In genomic region chr2:84051883-84052331, GRCm38 (mm10) we compare ENCODE assay signal across 14 mouse cellular contexts.
DNase-seq lines count a peak whose midpoint lies in the region; ATAC-seq and TF ChIP-seq lines count a peak whose summit lies in the region.
"Had no signal": no experiment of that assay in that cellular context is flagged by ENCODE, and none has a peak within 500 bp of the region (broad histone marks: within the 10 kb centered on the region; RNA-seq: fewer than 3 reads in every experiment).

No protein-coding gene starts in this region.

- peak overlapping the region; percentile 60 for H3K27ac ChIP-seq in lung, embryonic 14.5 days (ENCODE audit: low read depth)
- H3K27ac ChIP-seq in bone marrow, adult 2 months (ENCODE audit: control insufficient read depth, insufficient read depth, low read depth, low read length, poor library complexity), result peak overlapping the region; percentile 65; the same call in 1 of the 2 replicates
- H3K27ac ChIP-seq in hindbrain, embryonic 11.5 days (ENCODE audit: low read depth, low read length), result no peak overlapping the region
- H3K27ac ChIP-seq: hindbrain, embryonic 15.5 days; midbrain, embryonic 10.5 days had no signal

- H3K9me3 ChIP-seq in lung, embryonic 14.5 days (ENCODE audit: low read depth, low read length), result no peaks in the 10 kb centered on the region
- H3K9me3 ChIP-seq in hindbrain, embryonic 11.5 days (ENCODE audit: control insufficient read depth, low read length), result no peaks in the 10 kb centered on the region
- H3K9me3 ChIP-seq: hindbrain, embryonic 15.5 days; midbrain, embryonic 10.5 days had no signal

- H3K4me1 ChIP-seq in lung, embryonic 14.5 days (ENCODE audit: insufficient read depth), result no peaks in the 10 kb centered on the region
- no peaks in the 10 kb centered on the region; the same call in 1 of the 2 replicates for H3K4me1 ChIP-seq in bone marrow, adult 2 months (ENCODE audit: control insufficient read depth, insufficient read depth, low read length)
- no peaks in the 10 kb centered on the region for H3K4me1 ChIP-seq in hindbrain, embryonic 11.5 days (replicated peaks; ENCODE audit: control insufficient read depth, insufficient read depth, low read length)
- H3K4me1 ChIP-seq: hindbrain, embryonic 15.5 days; midbrain, embryonic 10.5 days had no signal

- ATAC-seq in lung, embryonic 14.5 days (ENCODE audit: insufficient read depth), result peak; percentile 56; the same call in 1 of the 2 replicates
- peak; percentile 39 for ATAC-seq in megakaryocyte, adult 5-6 weeks (ENCODE audit: poor library complexity, severe bottlenecking)
- ATAC-seq in hindbrain, embryonic 11.5 days (ENCODE audit: low FRiP score), result no peak; the same call in 1 of the 2 replicates
- ATAC-seq: forebrain, postnatal 0 days had no signal

- H3K9ac ChIP-seq in lung, embryonic 14.5 days, result no peak overlapping the region
- H3K9ac ChIP-seq in hindbrain, embryonic 11.5 days (ENCODE audit: low read depth, low read length), result no peak overlapping the region
- H3K9ac ChIP-seq: forebrain, postnatal 0 days; hindbrain, embryonic 15.5 days had no signal

- 0 out of 2 replicates have a peak overlapping the region, but pooled peaks have one; percentile 12 for H3K4me2 ChIP-seq in lung, embryonic 14.5 days
- H3K4me2 ChIP-seq in hindbrain, embryonic 11.5 days (replicated peaks; ENCODE audit: low read depth, low read length), result no peak overlapping the region
- H3K4me2 ChIP-seq: hindbrain, embryonic 15.5 days had no signal

- DNase-seq in lung, embryonic 14.5 days, result no peak
- DNase-seq in lung, postnatal 4 days, result no peak
- peak; percentile 35 for DNase-seq in embryo, embryonic 10.5 days (ENCODE audit: low spot score)
- no peak for DNase-seq in hindbrain, embryonic 11.5 days (ENCODE audit: low spot score)
- DNase-seq in left cerebral cortex, adult 8-10 months (ENCODE audit: low spot score in 2 of 2), result no peak
- DNase-seq: adrenal gland, postnatal 10 days; forebrain, postnatal 0 days; kidney, postnatal 10 days; right cerebral cortex, postnatal 4 days; thymus, postnatal 36 days had no signal

- 13% methylated on average over 3 of the region's 3 CpGs for WGBS in lung, embryonic 14.5 days
- 45% methylated on average over 3 of the region's 3 CpGs for WGBS in bone marrow, adult 2 months
- WGBS in hindbrain, embryonic 11.5 days, result 73% methylated on average over 3 of the region's 3 CpGs

- no peak overlapping the region for H3K4me3 ChIP-seq in lung, embryonic 14.5 days (ENCODE audit: low read depth, low read length)
- no peak overlapping the region for H3K4me3 ChIP-seq in bone marrow, adult 2 months (replicated peaks; ENCODE audit: control insufficient read depth, low read depth, low read length)
- H3K4me3 ChIP-seq in hindbrain, embryonic 11.5 days (ENCODE audit: low read depth, low read length), result no peak overlapping the region
- H3K4me3 ChIP-seq: hindbrain, embryonic 15.5 days; midbrain, embryonic 10.5 days had no signal

- TF ChIP-seq POLR2A in bone marrow, adult 2 months (IDR thresholded peaks at IDR 0.05; ENCODE audit: borderline replicate concordance, control insufficient read depth, low read depth, low read length), result no peak

- no peaks in the 10 kb centered on the region for H3K27me3 ChIP-seq in lung, embryonic 14.5 days (ENCODE audit: insufficient read depth, low read length)
- H3K27me3 ChIP-seq in hindbrain, embryonic 11.5 days (ENCODE audit: control insufficient read depth, insufficient read depth, low read length), result no peaks in the 10 kb centered on the region
- H3K27me3 ChIP-seq: hindbrain, embryonic 15.5 days had no signal

- no peaks in the 10 kb centered on the region for H3K36me3 ChIP-seq in lung, embryonic 14.5 days (ENCODE audit: insufficient read depth)
- no peaks in the 10 kb centered on the region for H3K36me3 ChIP-seq in hindbrain, embryonic 11.5 days (ENCODE audit: control insufficient read depth, insufficient read depth, low read length)
- H3K36me3 ChIP-seq: hindbrain, embryonic 15.5 days; midbrain, embryonic 10.5 days had no signal

- TF ChIP-seq CTCF in lung, embryonic 14.5 days (IDR thresholded peaks at IDR 0.05; ENCODE audit: low read depth), result no peak
- TF ChIP-seq CTCF in bone marrow, adult 2 months (IDR thresholded peaks at IDR 0.05; ENCODE audit: control insufficient read depth, insufficient read depth, low read length), result no peak
